Mouse (Mus musculus) ES-E14 (cell line): Measurements from ENCODE around the gene Cd200r3.

Experiments used
- CHD2 ChIP-seq: IDR thresholded peaks from 2 replicates; pipeline ENCODE4 v1.6.1; 2014; ENCODE audit warnings: mild to moderate bottlenecking, low read depth, low read length, inconsistent platforms
- HCFC1 ChIP-seq: IDR thresholded peaks from 2 replicates; pipeline ENCODE4 v1.6.1; 2012; ENCODE audit warnings: low read length, inconsistent platforms, borderline replicate concordance; ENCODE audit not compliant: insufficient read depth
- MAFK ChIP-seq: IDR thresholded peaks from 2 replicates; pipeline ENCODE4 v1.6.1; 2014; ENCODE audit warnings: mild to moderate bottlenecking, low read depth, low read length, inconsistent platforms; ENCODE audit not compliant: insufficient read depth
- ZC3H11A ChIP-seq: IDR thresholded peaks from 2 replicates; pipeline ENCODE4 v1.6.1; 2012; ENCODE audit warnings: low read depth, mild to moderate bottlenecking, inconsistent platforms, low read length, borderline replicate concordance
- ZNF384 ChIP-seq: IDR thresholded peaks from 2 replicates; pipeline ENCODE4 v1.6.1; 2012; ENCODE audit warnings: low read depth, low read length, inconsistent platforms

DNA sequence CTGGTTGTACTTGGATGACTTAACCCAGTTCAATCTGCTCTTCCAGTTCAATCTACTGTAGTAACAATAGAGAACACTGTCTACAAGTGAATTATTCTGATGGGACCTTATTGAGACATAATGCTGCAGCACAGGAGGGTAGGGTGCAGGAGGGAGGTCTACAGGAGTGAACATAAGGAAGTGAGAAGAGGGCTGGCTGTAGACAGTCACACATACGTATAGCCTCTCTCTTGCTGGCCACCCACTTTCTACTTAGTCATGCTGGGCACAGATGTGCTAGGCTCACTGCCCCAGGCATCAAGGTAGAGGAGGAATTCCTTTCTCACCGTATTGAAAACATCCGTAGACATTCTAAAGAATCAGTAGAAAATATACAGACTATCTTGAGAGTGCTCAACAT lies 61.0 kb downstream of the Cd200r3 start:
- TF ChIP-seq HCFC1 (no peak), CHD2 (no peak), MAFK (no peak), ZNF384 (no peak), ZC3H11A (no peak)
